Mouse (Mus musculus): ENCODE measurements around the gene Lrrtm4. TPM values are rescaled to one million over a fixed set of nuclear protein-coding genes. Genes with fewer than 3 reads are reported as not detected.

Lrrtm4 gene
- polyA plus RNA-seq, 1 experiment from 2014 or later: 2.1 TPM

GRCm38 (mm10) chr6:80263972-80264371 lies 245.3 kb downstream of the Lrrtm4 start:
- Histone ChIP-seq H3K27ac (ENCODE audit: low read length) (no peak overlapping the region), H3K4me3 (ENCODE audit: low read depth, low read length) (no peak overlapping the region), H3K9ac (replicated peaks; ENCODE audit: low read depth, low read length) (no peak overlapping the region), H3K4me2 (replicated peaks; ENCODE audit: low read depth, low read length) (no peak overlapping the region), H3K36me3 (ENCODE audit: control insufficient read depth, insufficient read depth, low read length) (no peaks in the 10 kb centered on the region), H3K4me1 (ENCODE audit: control insufficient read depth, insufficient read depth, low read length) (0 out of 2 replicates have a peak, but pooled peaks cover 3% of the 10 kb centered on the region), H3K9me3 (ENCODE audit: control insufficient read depth, low read depth, low read length) (no peaks in the 10 kb centered on the region), H3K27me3 (ENCODE audit: control insufficient read depth, insufficient read depth, low read length) (no peaks in the 10 kb centered on the region)
- ATAC-seq (ENCODE audit: insufficient number of reproducible peaks, insufficient read depth, low FRiP score, low read depth): no peak
- WGBS: 41% methylated on average over 4 of the region's 4 CpGs

DNA sequence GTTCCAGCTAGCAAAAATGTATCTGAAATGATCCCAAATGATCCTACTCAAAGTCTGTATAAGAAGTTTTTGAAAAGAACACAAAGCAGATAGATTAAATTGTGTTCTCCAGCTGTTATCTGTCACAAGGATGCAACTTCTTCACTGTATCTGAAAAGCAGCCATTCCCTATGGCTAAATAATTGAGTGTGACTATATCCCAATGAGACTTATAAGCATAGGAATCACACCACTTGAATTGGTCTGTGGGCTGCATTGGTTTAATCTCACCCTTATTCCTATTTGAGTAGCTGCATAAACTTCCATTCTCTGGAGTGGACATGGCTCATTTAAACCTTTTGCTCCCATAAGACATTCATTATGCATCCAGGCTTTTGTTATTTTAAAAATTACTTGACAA lies 245.9 kb downstream of the Lrrtm4 start:
- H3K27me3 ChIP-seq (ENCODE audit: control insufficient read depth, insufficient read depth, low read length): no peaks in the 10 kb centered on the region
- H3K9me3 ChIP-seq (ENCODE audit: control insufficient read depth, low read depth, low read length): no peaks in the 10 kb centered on the region
- ATAC-seq (ENCODE audit: insufficient number of reproducible peaks, insufficient read depth, low FRiP score, low read depth): no peak
- H3K4me3 ChIP-seq (ENCODE audit: low read depth, low read length): no peak overlapping the region
- H3K36me3 ChIP-seq (ENCODE audit: control insufficient read depth, insufficient read depth, low read length): no peaks in the 10 kb centered on the region
- H3K9ac ChIP-seq (replicated peaks; ENCODE audit: low read depth, low read length): no peak overlapping the region
- 0 out of 2 replicates have a peak, but pooled peaks cover 3% of the 10 kb centered on the region for H3K4me1 ChIP-seq (ENCODE audit: control insufficient read depth, insufficient read depth, low read length)
- H3K4me2 ChIP-seq (replicated peaks; ENCODE audit: low read depth, low read length): no peak overlapping the region
- H3K27ac ChIP-seq (ENCODE audit: low read length): no peak overlapping the region

DNA sequence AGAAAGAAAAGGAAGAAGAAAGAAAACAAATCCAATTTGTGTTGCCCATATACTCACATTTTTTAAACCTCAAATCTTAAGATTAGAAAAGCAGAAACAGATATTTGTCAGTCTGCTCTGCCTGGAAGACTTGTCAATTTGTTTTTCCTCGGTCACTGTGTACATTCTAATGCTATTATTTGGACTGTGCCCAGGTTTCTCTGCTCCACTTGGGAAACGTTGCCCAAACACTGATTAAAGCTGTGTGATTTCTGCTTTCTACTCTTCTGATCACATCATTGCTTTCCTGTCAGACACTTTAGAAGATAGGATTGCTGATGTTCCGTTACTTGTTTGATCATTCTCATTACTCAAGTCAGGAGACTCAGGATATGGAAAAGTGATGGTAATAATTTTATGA lies 247.1 kb downstream of the Lrrtm4 start:
- Histone ChIP-seq H3K4me1 (ENCODE audit: control insufficient read depth, insufficient read depth, low read length) (0 out of 2 replicates have a peak, but pooled peaks cover 3% of the 10 kb centered on the region), H3K27ac (ENCODE audit: low read length) (no peak overlapping the region), H3K27me3 (ENCODE audit: control insufficient read depth, insufficient read depth, low read length) (no peaks in the 10 kb centered on the region), H3K4me3 (ENCODE audit: low read depth, low read length) (no peak overlapping the region), H3K9ac (replicated peaks; ENCODE audit: low read depth, low read length) (no peak overlapping the region), H3K36me3 (ENCODE audit: control insufficient read depth, insufficient read depth, low read length) (no peaks in the 10 kb centered on the region), H3K9me3 (ENCODE audit: control insufficient read depth, low read depth, low read length) (no peaks in the 10 kb centered on the region), H3K4me2 (replicated peaks; ENCODE audit: low read depth, low read length) (no peak overlapping the region)
- WGBS: 47% methylated on average over 3 of the region's 3 CpGs
- no peak for ATAC-seq (ENCODE audit: insufficient number of reproducible peaks, insufficient read depth, low FRiP score, low read depth)

DNA sequence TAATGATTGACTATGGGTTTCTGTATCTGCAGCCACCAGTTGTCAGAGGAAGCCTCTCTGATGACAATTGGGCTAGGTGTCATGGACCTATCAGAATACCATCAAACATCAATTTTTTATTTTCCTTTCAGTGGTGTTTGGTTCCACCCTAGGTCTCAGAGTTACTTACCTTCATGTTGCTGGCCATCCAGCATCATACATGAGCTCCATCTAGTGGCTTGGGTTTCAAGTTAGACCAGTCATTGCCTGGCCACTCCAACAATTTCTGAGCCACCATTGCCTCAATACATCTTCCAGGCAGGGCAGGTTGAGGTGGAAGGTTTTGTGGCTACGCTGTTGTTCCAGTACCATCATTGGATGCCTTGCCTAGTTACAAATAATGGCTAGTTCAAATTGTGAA lies 268.3 kb downstream of the Lrrtm4 start:
- no peak overlapping the region for H3K4me2 ChIP-seq (replicated peaks; ENCODE audit: low read depth, low read length)
- no peaks in the 10 kb centered on the region for H3K27me3 ChIP-seq (ENCODE audit: control insufficient read depth, insufficient read depth, low read length)
- H3K27ac ChIP-seq (ENCODE audit: low read length): no peak overlapping the region
- H3K4me3 ChIP-seq (ENCODE audit: low read depth, low read length): no peak overlapping the region
- WGBS: 98% methylated on average over 1 of the region's 1 CpGs
- no peaks in the 10 kb centered on the region for H3K36me3 ChIP-seq (ENCODE audit: control insufficient read depth, insufficient read depth, low read length)
- no peak overlapping the region for H3K9ac ChIP-seq (replicated peaks; ENCODE audit: low read depth, low read length)
- no peaks in the 10 kb centered on the region for H3K4me1 ChIP-seq (ENCODE audit: control insufficient read depth, insufficient read depth, low read length)
- no peak for ATAC-seq (ENCODE audit: insufficient number of reproducible peaks, insufficient read depth, low FRiP score, low read depth)
- no peaks in the 10 kb centered on the region for H3K9me3 ChIP-seq (ENCODE audit: control insufficient read depth, low read depth, low read length)

DNA sequence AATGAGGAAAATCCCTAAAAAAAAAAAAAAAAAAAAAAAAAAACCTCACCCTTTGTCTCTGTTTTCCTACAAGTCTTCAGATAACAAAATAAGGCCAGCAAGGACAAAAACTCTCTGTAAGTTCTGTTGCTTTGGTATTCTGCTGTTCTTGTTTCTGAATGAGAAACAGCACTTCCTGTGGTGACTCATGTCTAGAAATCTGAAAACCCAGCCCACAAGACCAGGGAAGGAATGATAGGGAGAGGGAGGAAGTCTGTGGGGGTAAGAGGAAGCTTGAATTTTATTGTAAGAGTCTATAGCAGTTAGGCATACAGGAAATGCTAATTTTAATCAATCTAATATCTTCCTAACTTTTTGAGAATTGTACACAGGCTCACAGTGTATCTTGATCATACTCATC lies 283.2 kb downstream of the Lrrtm4 start:
- Histone ChIP-seq H3K4me2 (replicated peaks; ENCODE audit: low read depth, low read length) (no peak overlapping the region), H3K36me3 (ENCODE audit: control insufficient read depth, insufficient read depth, low read length) (no peaks in the 10 kb centered on the region), H3K4me1 (ENCODE audit: control insufficient read depth, insufficient read depth, low read length) (no peaks in the 10 kb centered on the region), H3K9ac (replicated peaks; ENCODE audit: low read depth, low read length) (no peak overlapping the region), H3K4me3 (ENCODE audit: low read depth, low read length) (no peak overlapping the region), H3K9me3 (ENCODE audit: control insufficient read depth, low read depth, low read length) (no peaks in the 10 kb centered on the region), H3K27me3 (ENCODE audit: control insufficient read depth, insufficient read depth, low read length) (no peaks in the 10 kb centered on the region), H3K27ac (ENCODE audit: low read length) (no peak overlapping the region)
- ATAC-seq (ENCODE audit: insufficient number of reproducible peaks, insufficient read depth, low FRiP score, low read depth): no peak

DNA sequence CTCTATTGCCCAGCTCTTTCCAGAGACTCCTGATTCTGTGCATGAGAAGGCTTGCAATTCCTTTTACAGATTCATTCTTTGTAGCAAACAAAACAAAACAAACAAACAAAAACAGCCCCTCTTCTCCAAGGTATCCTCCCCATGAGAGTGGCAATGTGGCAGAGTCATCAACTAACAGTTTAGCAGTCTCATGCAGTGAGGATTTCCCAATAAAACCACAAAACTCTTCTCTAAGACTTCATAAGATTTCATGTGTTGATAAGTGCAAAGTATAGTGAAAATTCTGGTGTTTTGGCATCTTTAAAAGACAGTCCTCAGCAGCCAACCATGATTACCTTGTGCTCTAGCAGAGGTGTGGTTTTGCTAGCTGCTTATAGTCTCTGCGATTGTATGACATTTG lies 284.9 kb downstream of the Lrrtm4 start:
- Histone ChIP-seq H3K4me3 (ENCODE audit: low read depth, low read length) (no peak overlapping the region), H3K4me1 (ENCODE audit: control insufficient read depth, insufficient read depth, low read length) (no peaks in the 10 kb centered on the region), H3K27me3 (ENCODE audit: control insufficient read depth, insufficient read depth, low read length) (no peaks in the 10 kb centered on the region), H3K4me2 (replicated peaks; ENCODE audit: low read depth, low read length) (no peak overlapping the region), H3K9me3 (ENCODE audit: control insufficient read depth, low read depth, low read length) (no peaks in the 10 kb centered on the region), H3K9ac (replicated peaks; ENCODE audit: low read depth, low read length) (no peak overlapping the region), H3K27ac (ENCODE audit: low read length) (no peak overlapping the region), H3K36me3 (ENCODE audit: control insufficient read depth, insufficient read depth, low read length) (no peaks in the 10 kb centered on the region)
- WGBS: 89% methylated on average over 1 of the region's 1 CpGs
- no peak for ATAC-seq (ENCODE audit: insufficient number of reproducible peaks, insufficient read depth, low FRiP score, low read depth)

DNA sequence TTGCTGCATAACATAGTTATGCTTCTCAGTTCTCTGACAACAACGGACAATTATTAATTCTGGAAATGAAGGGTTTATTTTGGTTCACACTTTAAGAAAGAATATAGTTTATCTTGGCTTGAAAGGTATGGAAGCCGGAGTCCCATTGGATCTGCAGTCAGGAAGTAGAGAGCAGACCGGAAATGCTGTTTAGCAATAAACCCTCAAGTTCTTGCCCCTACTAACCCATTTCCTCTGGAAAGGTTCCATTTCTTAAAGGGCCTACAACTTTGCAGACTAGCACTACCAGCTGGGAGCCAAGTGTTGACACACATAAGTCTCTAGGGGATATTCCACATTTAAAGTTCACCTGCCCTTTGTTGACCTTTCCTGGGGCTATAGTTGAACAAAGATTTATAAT lies 309.7 kb downstream of the Lrrtm4 start:
- 83% methylated on average over 3 of the region's 3 CpGs for WGBS
- no peak for ATAC-seq (ENCODE audit: insufficient number of reproducible peaks, insufficient read depth, low FRiP score, low read depth)

DNA sequence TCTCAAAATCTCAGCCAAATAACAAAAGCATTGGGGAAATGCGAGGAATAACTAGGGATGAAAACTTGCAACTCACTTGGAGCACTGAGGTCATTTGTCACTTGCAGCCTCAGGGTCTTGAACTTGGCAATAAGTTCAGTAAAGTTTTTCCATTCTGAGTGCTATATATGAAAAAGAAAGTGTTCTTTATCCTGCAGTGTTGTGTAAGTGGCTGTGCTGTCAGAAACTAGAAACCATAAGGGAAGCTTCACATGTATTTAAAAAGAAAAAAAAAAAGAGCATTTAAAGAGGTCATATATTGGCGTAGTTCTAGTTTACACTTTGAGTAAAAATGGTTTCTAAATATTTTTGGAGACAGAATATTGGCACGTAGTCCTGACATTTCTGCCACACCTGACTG lies 313.1 kb downstream of the Lrrtm4 start:
- H3K27ac ChIP-seq (ENCODE audit: low read length): no peak overlapping the region
- WGBS: 54% methylated on average over 3 of the region's 3 CpGs
- no peaks in the 10 kb centered on the region for H3K27me3 ChIP-seq (ENCODE audit: control insufficient read depth, insufficient read depth, low read length)
- H3K4me1 ChIP-seq (ENCODE audit: control insufficient read depth, insufficient read depth, low read length): no peaks in the 10 kb centered on the region
- no peak overlapping the region for H3K4me3 ChIP-seq (ENCODE audit: low read depth, low read length)
- no peak overlapping the region for H3K9ac ChIP-seq (replicated peaks; ENCODE audit: low read depth, low read length)
- ATAC-seq (ENCODE audit: insufficient number of reproducible peaks, insufficient read depth, low FRiP score, low read depth): no peak
- H3K36me3 ChIP-seq (ENCODE audit: control insufficient read depth, insufficient read depth, low read length): no peaks in the 10 kb centered on the region
- H3K9me3 ChIP-seq (ENCODE audit: control insufficient read depth, low read depth, low read length): no peaks in the 10 kb centered on the region
- no peak overlapping the region for H3K4me2 ChIP-seq (replicated peaks; ENCODE audit: low read depth, low read length)

More for the DNA sequence above, 309.7 kb downstream of the Lrrtm4 start:
- Histone ChIP-seq H3K27ac (ENCODE audit: low read length) (no peak overlapping the region), H3K4me1 (ENCODE audit: control insufficient read depth, insufficient read depth, low read length) (no peaks in the 10 kb centered on the region), H3K27me3 (ENCODE audit: control insufficient read depth, insufficient read depth, low read length) (no peaks in the 10 kb centered on the region), H3K9me3 (ENCODE audit: control insufficient read depth, low read depth, low read length) (no peaks in the 10 kb centered on the region), H3K4me3 (ENCODE audit: low read depth, low read length) (no peak overlapping the region), H3K36me3 (ENCODE audit: control insufficient read depth, insufficient read depth, low read length) (no peaks in the 10 kb centered on the region), H3K9ac (replicated peaks; ENCODE audit: low read depth, low read length) (no peak overlapping the region), H3K4me2 (replicated peaks; ENCODE audit: low read depth, low read length) (no peak overlapping the region)

GRCm38 (mm10) chr6:80352307-80352706 lies 333.6 kb downstream of the Lrrtm4 start:
- no peak for ATAC-seq (ENCODE audit: insufficient number of reproducible peaks, insufficient read depth, low FRiP score, low read depth)
- Histone ChIP-seq H3K4me2 (replicated peaks; ENCODE audit: low read depth, low read length) (no peak overlapping the region), H3K4me1 (ENCODE audit: control insufficient read depth, insufficient read depth, low read length) (no peaks in the 10 kb centered on the region), H3K27ac (ENCODE audit: low read length) (no peak overlapping the region), H3K36me3 (ENCODE audit: control insufficient read depth, insufficient read depth, low read length) (no peaks in the 10 kb centered on the region), H3K9ac (replicated peaks; ENCODE audit: low read depth, low read length) (no peak overlapping the region), H3K9me3 (ENCODE audit: control insufficient read depth, low read depth, low read length) (no peaks in the 10 kb centered on the region), H3K4me3 (ENCODE audit: low read depth, low read length) (no peak overlapping the region), H3K27me3 (ENCODE audit: control insufficient read depth, insufficient read depth, low read length) (no peaks in the 10 kb centered on the region)
- 91% methylated on average over 1 of the region's 1 CpGs for WGBS
